Mouse (Mus musculus): ENCODE measurements around the gene Me3.

Me3 gene

DNA sequence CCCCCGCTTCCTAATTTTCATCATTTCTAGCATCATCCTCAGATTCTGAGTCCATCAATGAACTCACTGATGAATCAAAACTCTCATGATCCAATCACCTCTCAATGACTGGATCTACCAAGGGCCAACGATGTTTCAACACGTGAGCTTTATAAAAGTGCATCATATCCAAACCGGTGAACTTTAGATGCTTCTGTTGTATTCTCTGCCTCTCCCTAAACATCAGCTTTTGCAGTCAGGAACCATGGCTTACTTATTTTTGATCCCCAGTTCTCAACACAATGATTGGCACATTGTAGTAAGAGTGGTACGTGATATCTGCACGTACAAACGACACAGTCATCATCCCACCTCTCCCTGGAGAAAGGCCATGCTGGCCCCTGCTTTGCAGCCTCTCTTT lies 204.5 kb downstream of the Me3 start:
- DNase-seq = no peak

GRCm38 (mm10) chr7:89837841-89838240 lies 205.6 kb downstream of the Me3 start:
- DNase-seq = no peak

DNA sequence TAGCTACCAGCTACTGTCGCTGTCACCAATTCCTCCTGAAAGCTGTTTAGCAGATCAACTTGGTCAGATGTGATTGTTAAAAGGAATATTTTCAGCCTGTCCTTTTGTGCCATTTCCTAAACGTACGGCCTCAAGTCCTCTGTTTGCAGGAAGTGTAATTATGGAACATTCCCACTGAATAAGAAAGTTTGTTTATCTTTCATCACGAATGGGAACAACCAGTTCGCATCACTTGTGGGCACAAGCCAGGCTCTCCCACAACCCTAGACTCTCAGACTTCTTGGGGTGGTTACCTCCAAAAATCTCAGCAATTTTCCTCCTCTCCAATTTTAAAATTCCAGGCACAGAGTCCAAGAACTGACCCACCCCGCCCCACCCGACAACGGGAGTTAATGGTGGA lies 207.5 kb downstream of the Me3 start:
- no peak for DNase-seq

DNA sequence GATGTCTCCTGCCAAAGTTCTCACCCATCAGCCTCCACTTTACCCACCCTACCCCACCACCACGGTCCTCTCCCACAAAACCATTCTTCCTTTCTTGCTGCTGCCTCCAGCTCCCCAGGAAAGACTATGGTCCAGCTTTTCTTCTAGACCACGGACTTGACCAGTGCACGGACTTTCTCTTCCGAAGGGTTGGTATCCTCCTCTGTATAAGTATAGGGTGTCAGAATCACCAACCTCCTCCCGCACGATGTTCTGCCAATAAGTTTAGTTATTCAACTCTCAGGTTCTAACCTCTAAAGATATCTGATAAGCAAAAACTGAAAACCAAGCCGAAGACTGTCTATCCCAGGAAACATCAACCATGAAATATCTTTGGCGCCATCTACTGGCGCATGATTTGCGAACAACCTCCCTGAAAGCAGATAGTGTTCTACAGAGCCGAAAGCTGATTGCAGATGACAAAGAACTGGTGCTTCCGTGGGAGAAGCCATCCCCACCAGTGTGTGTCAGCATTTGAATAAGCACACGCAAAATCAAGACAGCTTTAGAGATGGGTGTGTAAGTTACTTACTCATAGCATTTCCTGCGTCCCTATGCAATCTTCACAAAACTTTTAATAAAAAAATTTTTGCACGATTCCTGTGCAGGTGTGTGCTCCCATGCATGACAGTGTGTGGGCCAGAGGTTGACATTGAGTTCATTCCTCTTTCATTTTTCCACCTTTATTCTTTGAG lies 209.6 kb downstream of the Me3 start:
- peak; percentile 83 for DNase-seq

DNA sequence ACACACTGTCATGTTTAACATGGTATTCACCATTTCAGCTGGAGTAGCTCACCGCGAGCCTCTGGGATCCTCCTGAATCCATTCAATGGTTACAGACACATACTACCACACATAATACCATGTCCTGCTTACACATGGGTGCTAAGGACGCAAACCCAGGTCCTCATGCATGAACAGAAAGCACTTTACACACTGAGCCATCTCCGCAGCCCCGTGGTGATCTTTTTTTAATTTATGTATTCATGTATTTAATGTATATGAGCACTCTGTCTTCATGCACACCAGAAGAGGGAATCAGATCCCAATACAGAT lies 210.2 kb downstream of the Me3 start:
- DNase-seq = no peak

DNA sequence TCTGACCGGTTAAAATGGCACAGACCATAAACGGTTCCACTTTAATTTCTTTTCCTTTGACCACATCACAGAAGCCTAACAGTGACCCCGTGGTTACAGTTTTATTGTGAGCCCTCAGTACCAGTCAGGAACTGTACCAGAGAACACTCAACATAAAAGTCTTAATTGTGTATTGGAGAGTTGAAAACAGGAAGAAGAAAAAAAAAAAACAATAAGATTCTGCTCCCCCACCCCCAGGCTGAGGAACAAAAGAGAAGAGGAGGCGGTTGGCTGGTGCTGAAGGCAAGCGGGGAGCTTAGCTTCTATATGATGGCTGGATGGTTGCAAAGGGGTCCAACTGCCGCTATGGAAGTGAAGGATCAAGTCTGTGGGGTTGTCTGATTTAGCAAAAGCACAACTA lies 210.9 kb downstream of the Me3 start:
- DNase-seq = no peak

- peak; percentile 17 for DNase-seq
Measured at GRCm38 (mm10) chr7:89843533-89843932, 211.3 kb downstream of the Me3 start.

GRCm38 (mm10) chr7:89845669-89846068 lies 213.5 kb downstream of the Me3 start:
- no peak for DNase-seq

GRCm38 (mm10) chr7:89850510-89850909 lies 218.3 kb downstream of the Me3 start:
- no peak for DNase-seq

DNA sequence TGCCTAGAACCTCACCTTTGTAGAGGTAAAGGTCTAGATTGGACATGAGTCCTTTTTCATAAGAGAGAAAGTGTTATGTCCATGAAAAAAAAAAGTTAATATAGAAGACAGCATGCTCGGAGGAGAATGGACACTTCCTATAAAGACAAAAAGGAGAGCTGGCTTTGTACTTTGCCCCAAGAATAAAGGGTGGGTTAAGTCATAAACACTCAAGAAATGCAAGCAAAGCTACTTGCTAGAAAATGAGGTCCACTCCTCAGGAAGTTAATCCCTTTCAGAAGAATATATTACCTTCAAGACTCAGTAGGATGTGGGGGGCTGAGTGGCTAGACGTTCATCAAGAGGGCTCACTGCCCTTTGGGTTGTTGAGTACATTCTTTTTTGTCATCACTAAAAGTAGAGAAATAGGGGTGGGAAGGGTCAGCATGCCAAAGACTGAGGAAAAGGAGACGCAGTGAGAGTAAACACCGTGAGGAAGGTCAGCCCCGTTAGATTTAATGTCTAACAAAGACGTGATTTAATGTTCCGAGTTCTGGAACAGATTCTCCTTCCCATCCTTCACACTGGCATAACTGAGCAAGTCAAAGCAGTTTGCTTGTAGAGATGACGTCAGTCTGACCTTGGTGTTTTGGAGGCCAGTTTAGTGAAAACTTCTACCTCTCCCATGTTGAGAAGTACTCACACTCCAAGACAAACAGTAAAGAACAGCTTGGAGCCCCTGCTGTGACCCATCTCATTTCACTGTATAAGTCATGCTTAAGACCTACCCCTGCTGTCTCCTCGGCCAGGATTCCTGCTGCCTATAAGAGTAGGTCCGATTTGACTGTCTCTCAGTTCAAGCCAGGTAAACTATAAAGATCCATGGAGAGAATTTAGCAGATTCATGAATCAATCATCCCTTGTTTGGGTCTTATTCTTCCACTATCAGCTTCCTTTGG lies 220.2 kb downstream of the Me3 start:
- no peak for DNase-seq

DNA sequence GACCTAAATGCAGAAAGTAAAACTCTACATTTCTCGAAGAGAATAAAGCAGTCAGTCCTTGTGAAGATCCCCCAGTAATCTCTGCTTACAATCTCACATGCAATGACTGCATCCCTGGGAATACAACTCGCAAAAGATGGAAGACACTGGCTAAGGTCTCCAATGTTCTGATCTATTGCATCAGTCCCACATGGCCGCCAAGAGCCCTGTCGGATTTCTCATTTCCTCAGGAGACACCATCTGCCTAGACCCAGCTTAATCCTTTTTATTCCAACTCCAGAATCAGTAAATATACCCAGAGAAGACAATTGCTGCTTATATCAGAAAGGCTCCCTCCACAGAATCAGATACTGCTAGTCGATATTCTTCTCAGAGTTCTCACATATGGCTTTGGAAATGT lies 220.9 kb downstream of the Me3 start:
- no peak for DNase-seq

- no peak for DNase-seq
Measured at GRCm38 (mm10) chr7:89855196-89855595, 223.0 kb downstream of the Me3 start.

DNA sequence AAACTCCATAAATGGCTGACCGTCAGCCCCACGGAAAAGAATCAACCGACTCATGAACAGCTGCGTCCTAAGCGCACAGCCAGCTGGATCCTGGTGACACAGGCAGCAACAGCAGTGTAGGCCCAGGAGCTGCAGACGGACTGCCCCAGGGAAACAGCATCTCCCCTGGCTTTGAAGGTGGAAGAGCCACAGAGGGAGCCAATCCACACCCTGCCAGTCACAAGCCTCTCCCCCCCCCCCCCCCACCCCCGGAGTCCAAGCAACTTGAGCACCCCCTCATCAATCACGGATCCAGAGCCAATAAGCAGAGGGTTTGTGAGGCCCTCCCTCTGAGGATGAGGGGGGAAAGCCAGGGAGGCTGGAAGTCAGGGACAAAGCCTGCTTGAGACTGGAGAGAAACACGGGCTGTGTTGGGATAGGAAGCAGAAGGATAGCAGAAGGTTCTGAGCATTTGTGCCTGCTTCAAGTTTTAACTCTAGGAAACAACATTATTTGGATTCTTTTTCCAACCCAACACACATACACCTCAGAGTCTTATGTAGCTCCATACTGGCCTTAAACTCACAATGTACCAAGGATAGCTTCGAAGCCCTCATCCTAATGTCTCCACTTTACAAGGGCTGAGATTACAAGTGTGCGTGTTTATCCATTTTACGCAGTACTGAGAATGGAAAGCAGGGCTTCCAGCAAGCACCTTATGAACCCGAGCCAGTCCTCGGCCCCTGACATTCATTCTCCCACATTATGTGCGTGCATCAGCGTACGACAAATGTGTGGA lies 224.4 kb downstream of the Me3 start:
- no peak for DNase-seq

DNA sequence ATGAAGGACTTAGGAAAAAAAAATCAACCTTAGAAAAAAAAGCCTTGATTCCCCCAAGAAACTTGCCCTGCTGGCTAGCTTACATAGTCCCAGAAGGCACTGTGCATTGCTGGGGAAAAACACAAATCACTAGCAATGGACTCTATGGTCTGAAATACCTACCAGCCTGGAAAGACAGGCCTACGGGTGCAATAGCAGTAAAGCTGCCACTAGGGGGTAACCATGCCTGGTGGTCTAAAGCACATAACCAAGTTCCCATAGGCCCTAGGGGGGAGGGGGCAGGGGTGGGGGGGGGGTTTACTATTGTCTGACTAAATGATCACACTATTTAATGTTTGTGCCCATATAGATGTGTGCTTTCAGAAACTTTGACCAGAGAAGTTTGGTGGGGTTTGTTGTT lies 232.6 kb downstream of the Me3 start:
- DNase-seq = no peak

DNA sequence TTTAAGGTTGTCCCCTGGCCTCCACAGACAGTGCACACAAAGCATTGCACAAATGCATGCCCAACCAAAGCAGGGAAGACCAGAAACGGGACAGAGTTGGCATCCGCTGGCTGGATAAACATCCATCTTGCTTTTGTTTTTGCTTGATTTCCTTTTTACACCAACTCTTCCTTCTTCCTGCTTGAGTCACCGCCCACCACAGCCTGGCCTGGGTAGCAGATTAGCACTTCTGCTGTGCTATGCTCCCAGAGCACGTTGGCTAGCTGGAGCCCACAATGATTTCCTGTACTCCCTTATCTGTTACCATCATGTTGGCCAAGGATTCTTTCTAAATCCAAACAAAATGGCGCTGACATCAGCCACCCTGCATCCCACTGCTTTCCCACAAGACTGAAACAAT lies 235.0 kb downstream of the Me3 start:
- no peak for DNase-seq

DNA sequence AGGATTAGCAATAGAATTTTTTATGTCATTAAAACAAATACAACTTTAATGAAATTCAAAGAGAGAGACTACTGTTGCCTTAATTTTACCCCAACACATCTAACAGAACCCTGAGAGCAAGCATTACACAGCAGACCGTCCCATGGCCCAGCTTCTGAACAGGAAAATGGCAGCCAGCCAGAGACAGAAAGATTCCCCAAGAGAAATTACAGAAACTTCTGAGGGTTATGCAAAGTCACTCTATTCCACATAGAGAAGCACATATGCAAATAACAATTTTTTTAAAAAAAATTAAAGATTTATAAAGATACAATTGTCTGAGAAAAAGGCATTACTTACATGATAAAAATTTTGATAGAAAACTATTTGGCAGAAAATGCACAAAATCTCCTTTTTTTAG lies 247.5 kb downstream of the Me3 start:
- no peak for DNase-seq

DNA sequence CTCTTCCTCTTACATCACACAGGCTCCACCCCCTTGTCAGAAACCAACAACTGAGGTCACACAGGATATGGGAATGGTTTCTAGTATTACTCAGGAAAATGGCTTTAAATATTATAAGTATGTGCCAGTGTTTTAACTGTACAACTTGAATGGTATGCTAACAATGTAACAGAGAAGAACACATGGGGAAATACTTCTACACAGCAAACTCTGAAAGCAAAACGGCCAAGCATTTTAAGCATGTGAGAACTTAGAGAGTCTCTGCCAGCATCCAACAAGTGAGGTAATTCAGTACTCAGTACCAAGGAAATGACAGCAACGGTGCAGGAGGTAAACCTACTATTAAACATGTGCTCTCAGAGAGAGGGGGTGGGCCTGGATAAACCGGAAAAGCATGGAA lies 252.4 kb downstream of the Me3 start:
- no peak for DNase-seq

DNA sequence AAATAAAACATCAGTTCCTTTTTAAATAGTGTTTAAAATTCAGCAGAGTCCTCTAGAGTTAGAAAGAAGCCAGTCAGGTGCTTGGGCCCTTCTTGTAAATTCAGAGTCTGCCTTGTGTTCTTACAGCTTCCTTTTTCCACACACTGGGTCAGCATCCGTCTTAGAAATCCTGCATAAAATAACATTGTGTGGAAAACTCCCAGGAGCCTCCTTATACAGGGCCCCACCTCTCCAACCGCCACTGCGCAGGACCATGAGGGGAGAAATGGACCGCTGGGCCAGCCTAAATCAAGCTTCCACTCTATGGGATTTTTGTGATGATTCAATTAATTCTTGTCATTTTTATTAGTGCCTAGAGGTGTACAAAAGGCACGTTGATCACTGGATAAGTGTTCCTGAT lies 259.2 kb downstream of the Me3 start:
- DNase-seq = no peak

DNA sequence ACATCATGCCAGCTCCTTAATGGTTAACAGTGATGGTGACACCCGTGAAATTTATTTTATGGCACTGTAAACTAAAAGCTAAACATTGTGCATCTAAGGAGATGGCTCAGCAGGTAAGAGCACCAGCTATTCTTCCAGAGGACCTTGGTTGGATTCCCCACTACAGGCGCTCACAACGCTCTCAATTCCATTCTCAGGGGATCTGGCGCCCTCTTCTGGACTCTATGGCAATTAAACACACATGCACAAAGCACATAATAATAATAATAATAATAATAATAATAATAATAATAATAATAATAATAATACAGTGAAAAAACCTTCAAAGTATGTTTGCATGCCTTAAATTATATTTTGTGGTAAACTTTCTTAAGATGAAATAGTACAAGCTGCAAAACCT lies 259.7 kb downstream of the Me3 start:
- no peak for DNase-seq

GRCm38 (mm10) chr7:89903007-89903406 lies 270.8 kb downstream of the Me3 start:
- no peak for DNase-seq

DNA sequence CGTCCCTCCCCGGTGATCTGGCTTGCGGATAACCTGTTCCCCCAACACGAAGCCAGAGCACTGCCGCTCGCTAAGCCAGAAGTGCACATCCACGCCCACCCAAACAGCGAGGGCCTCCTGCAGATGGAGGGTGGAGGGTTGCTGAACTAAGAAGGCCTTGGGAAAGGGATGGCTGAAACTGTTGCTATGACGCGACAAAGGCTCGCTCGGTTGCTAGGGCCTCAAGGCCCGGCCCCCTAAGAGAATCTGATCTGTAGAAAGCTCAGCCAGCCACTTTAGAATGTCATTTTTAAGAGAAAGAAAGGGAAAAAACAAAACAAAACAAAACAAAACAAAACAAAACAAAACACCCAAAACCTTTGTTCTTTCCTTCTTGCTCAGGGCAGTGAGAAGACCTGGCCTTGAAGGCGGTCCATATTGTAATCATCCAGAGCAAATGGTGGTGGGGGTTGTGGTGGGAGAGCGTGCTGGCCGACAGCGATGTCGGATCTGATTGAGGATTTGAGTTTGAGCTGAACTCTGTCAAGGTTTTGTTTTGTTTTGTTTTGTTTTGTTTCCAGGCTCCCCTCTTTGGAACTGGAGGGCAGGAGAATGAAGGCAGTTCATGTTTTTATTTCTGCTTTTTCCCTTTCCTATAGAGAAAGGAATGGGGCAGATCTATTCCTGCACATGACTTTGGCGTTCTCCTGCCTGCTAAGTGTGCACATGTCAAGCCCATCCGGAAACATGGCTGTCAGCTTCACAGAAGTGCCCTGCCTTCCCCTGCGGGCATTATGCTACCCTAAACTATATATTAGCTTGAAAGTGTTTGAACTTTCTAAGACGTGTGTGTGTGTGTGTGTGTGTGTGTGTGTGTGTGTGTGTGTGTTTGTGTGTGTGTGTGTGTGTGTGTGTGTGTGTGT lies 271.5 kb downstream of the Me3 start, which contains the start of gene Ccdc81:
Gene Ccdc81 (minus strand): TSS at position 188 of the 902 bp plus-strand sequence.
- no peak for DNase-seq
